Mouse (Mus musculus) hindbrain, embryonic 13.5 days (tissue): Measurements from ENCODE around the gene Pim2. TPM values are rescaled to one million over a fixed set of nuclear protein-coding genes. Genes with fewer than 3 reads are reported as not detected.

Source experiments
- ATAC-seq: fragments of 200-750 bp; cut with Nextera tagmentation; 2 replicates; pipeline ENCODE4 v1.8.0; 2017; ENCODE audit warnings: moderate TSS enrichment; ENCODE audit not compliant: low FRiP score
- H3K27ac ChIP-seq: fragments of 300-500 bp; sonication (generic); 2 replicates; pipeline ENCODE4 v1.5.1; 2015; ENCODE audit warnings: inconsistent platforms, mild to moderate bottlenecking, moderate library complexity
- H3K27me3 ChIP-seq: fragments of 300-500 bp; sonication (generic); 2 replicates; pipeline ENCODE4 v1.6.1; 2015; ENCODE audit warnings: mild to moderate bottlenecking, inconsistent platforms
- H3K36me3 ChIP-seq: fragments of 300-500 bp; sonication (generic); 2 replicates; pipeline ENCODE4 v1.6.1; 2015; ENCODE audit warnings: mild to moderate bottlenecking, inconsistent platforms
- H3K4me1 ChIP-seq: fragments of 300-500 bp; sonication (generic); replicated peaks from 2 replicates; pipeline ENCODE4 v1.6.1; 2015; ENCODE audit warnings: inconsistent platforms
- H3K4me2 ChIP-seq: fragments of 300-500 bp; sonication (generic); 2 replicates; pipeline ENCODE4 v1.6.1; 2015; ENCODE audit warnings: inconsistent platforms, mild to moderate bottlenecking, moderate library complexity
- H3K4me3 ChIP-seq: fragments of 300-500 bp; sonication (generic); 2 replicates; pipeline ENCODE4 v1.5.1; 2015; ENCODE audit warnings: mild to moderate bottlenecking, inconsistent platforms
- H3K9ac ChIP-seq: fragments of 300-500 bp; sonication (generic); 2 replicates; pipeline ENCODE4 v1.6.1; 2015; ENCODE audit warnings: mild to moderate bottlenecking, inconsistent platforms
- H3K9me3 ChIP-seq: fragments of 300-500 bp; sonication (generic); 2 replicates; pipeline ENCODE4 v1.6.1; 2016; ENCODE audit warnings: inconsistent platforms
- WGBS: fragments of 180-500 bp; shearing (Covaris S2); methylation state at CpG from one replicate; pipeline ENCODE4 v1.1.7; 2015; 5-methylcytosine and 5-hydroxymethylcytosine counted together
- polyA plus RNA-seq: library from polyadenylated mRNA; unstranded; fragments of >200 nt; fragmentation: Nextera tagmentation; extraction: Ambion mirVana; gene quantifications from 2 replicates; pipeline ENCODE4 v1.2.1, GENCODE M21; 2015

The Pim2 gene
- 16.0 and 18.7 TPM in 2 replicates for polyA plus RNA-seq

- Histone ChIP-seq H3K4me2 (peak within 1 kb of the TSS; percentile 71), H3K4me1 (peaks cover 19% of the 10 kb centered on the region), H3K27me3 (no peaks in the 10 kb centered on the region), H3K36me3 (peaks cover 19% of the 10 kb centered on the region), H3K9ac (peak within 1 kb of the TSS; percentile 72), H3K9me3 (no peaks in the 10 kb centered on the region), H3K4me3 (peak within 1 kb of the TSS; percentile 50), H3K27ac (peak within 1 kb of the TSS; percentile 76)
- 27% methylated on average over 37 of the region's 38 CpGs for WGBS
- peak; percentile 92 for ATAC-seq
Observed at GRCm38 (mm10) chrX:7878007-7878419, at the start of gene Pim2. Gene Pim2, plus strand, starts transcription at chrX:7878262.

GRCm38 (mm10) chrX:7837146-7837545, 40.9 kb upstream of the Pim2 start:
- H3K4me2 ChIP-seq = no peak overlapping the region
- no peak overlapping the region for H3K9ac ChIP-seq
- H3K4me3 ChIP-seq = no peak overlapping the region
- no peaks in the 10 kb centered on the region for H3K36me3 ChIP-seq
- H3K9me3 ChIP-seq = no peaks in the 10 kb centered on the region
- ATAC-seq = no peak
- H3K27ac ChIP-seq = no peak overlapping the region
- H3K4me1 ChIP-seq = no peaks in the 10 kb centered on the region
- no peaks in the 10 kb centered on the region for H3K27me3 ChIP-seq
- WGBS = 88% methylated on average over 1 of the region's 1 CpGs

GRCm38 (mm10) chrX:7840842-7841162, 37.3 kb upstream of the Pim2 start:
- Histone ChIP-seq H3K27ac (peak overlapping the region; percentile 18; the same call in 1 of the 2 replicates), H3K36me3 (no peaks in the 10 kb centered on the region)
- WGBS = 18% methylated on average over 7 of the region's 7 CpGs

GRCm38 (mm10) chrX:7841163-7842162, 36.6 kb upstream of the Pim2 start, which contains the start of gene Otud5:
Gene Otud5, plus strand, starts transcription at chrX:7841364.
- peak within 1 kb of the TSS; percentile 87 for H3K9ac ChIP-seq
- 19% methylated on average over 63 of the region's 74 CpGs for WGBS

More at GRCm38 (mm10) chrX:7840842-7841162, 37.3 kb upstream of the Pim2 start:
- H3K4me3 ChIP-seq = peak overlapping the region; percentile 74; the same call in 1 of the 2 replicates
- H3K27me3 ChIP-seq = no peaks in the 10 kb centered on the region
- no peak overlapping the region for H3K9ac ChIP-seq
- ATAC-seq = no peak
- H3K4me2 ChIP-seq = peak overlapping the region; percentile 47
- H3K4me1 ChIP-seq = peaks cover 29% of the 10 kb centered on the region
- H3K9me3 ChIP-seq = no peaks in the 10 kb centered on the region

GRCm38 (mm10) chrX:7842318-7842717, 35.7 kb upstream of the Pim2 start:
- WGBS = 21% methylated on average over 32 of the region's 42 CpGs
- ATAC-seq = no peak
- Histone ChIP-seq H3K4me2 (peak overlapping the region; percentile 74), H3K4me1 (peaks cover 29% of the 10 kb centered on the region), H3K27me3 (no peaks in the 10 kb centered on the region), H3K36me3 (no peaks in the 10 kb centered on the region), H3K9ac (peak overlapping the region; percentile 87), H3K27ac (peak overlapping the region; percentile 90), H3K4me3 (peak overlapping the region; percentile 74), H3K9me3 (no peaks in the 10 kb centered on the region)

More at GRCm38 (mm10) chrX:7841163-7842162, 36.6 kb upstream of the Pim2 start, which contains the start of gene Otud5:
- no peaks in the 10 kb centered on the region for H3K36me3 ChIP-seq
- H3K4me2 ChIP-seq = peak within 1 kb of the TSS; percentile 74
- no peaks in the 10 kb centered on the region for H3K9me3 ChIP-seq
- ATAC-seq = peak; percentile 98
- H3K4me1 ChIP-seq = peaks cover 29% of the 10 kb centered on the region
- H3K27ac ChIP-seq = peak within 1 kb of the TSS; percentile 90
- peak within 1 kb of the TSS; percentile 74 for H3K4me3 ChIP-seq
- H3K27me3 ChIP-seq = no peaks in the 10 kb centered on the region

- H3K9me3 ChIP-seq = no peaks in the 10 kb centered on the region
- 59% methylated on average over 2 of the region's 2 CpGs for WGBS
- H3K4me1 ChIP-seq = peaks cover 28% of the 10 kb centered on the region
- H3K27me3 ChIP-seq = no peaks in the 10 kb centered on the region
- H3K4me2 ChIP-seq = no peak overlapping the region
- H3K36me3 ChIP-seq = peaks cover 4% of the 10 kb centered on the region; the same call in 1 of the 2 replicates
- peak; percentile 61 for ATAC-seq
- no peak overlapping the region for H3K9ac ChIP-seq
- no peak overlapping the region for H3K27ac ChIP-seq
- H3K4me3 ChIP-seq = no peak overlapping the region
Observed at GRCm38 (mm10) chrX:7847845-7848244, 30.2 kb upstream of the Pim2 start.

GRCm38 (mm10) chrX:7854578-7854977, 23.5 kb upstream of the Pim2 start:
- Histone ChIP-seq H3K9ac (no peak overlapping the region), H3K4me3 (no peak overlapping the region), H3K27me3 (no peaks in the 10 kb centered on the region), H3K4me1 (no peaks in the 10 kb centered on the region), H3K36me3 (peaks cover 11% of the 10 kb centered on the region), H3K4me2 (no peak overlapping the region), H3K27ac (no peak overlapping the region), H3K9me3 (no peaks in the 10 kb centered on the region)
- no peak for ATAC-seq
- WGBS = 44% methylated on average over 2 of the region's 2 CpGs

GRCm38 (mm10) chrX:7859191-7859753, 18.8 kb upstream of the Pim2 start:
- ATAC-seq = no peak
- Histone ChIP-seq H3K4me3 (no peak overlapping the region), H3K9ac (no peak overlapping the region), H3K27me3 (no peaks in the 10 kb centered on the region), H3K36me3 (peaks cover 10% of the 10 kb centered on the region), H3K27ac (no peak overlapping the region), H3K4me2 (no peak overlapping the region), H3K4me1 (no peaks in the 10 kb centered on the region), H3K9me3 (no peaks in the 10 kb centered on the region)
- 84% methylated on average over 3 of the region's 3 CpGs for WGBS

- no peak overlapping the region for H3K9ac ChIP-seq
- 74% methylated on average over 1 of the region's 1 CpGs for WGBS
- no peak overlapping the region for H3K4me3 ChIP-seq
- no peaks in the 10 kb centered on the region for H3K27me3 ChIP-seq
- peaks cover 14% of the 10 kb centered on the region for H3K36me3 ChIP-seq
- ATAC-seq = no peak
- H3K9me3 ChIP-seq = no peaks in the 10 kb centered on the region
- H3K27ac ChIP-seq = no peak overlapping the region
- H3K4me1 ChIP-seq = no peaks in the 10 kb centered on the region
- no peak overlapping the region for H3K4me2 ChIP-seq
Observed at GRCm38 (mm10) chrX:7863181-7863580, 14.9 kb upstream of the Pim2 start.

GRCm38 (mm10) chrX:7864551-7864950, 13.5 kb upstream of the Pim2 start:
- H3K27me3 ChIP-seq = no peaks in the 10 kb centered on the region
- H3K4me2 ChIP-seq = no peak overlapping the region
- no peaks in the 10 kb centered on the region for H3K9me3 ChIP-seq
- H3K36me3 ChIP-seq = peaks cover 11% of the 10 kb centered on the region
- H3K4me1 ChIP-seq = no peaks in the 10 kb centered on the region
- H3K4me3 ChIP-seq = no peak overlapping the region
- no peak overlapping the region for H3K27ac ChIP-seq
- no peak for ATAC-seq
- 79% methylated on average over 3 of the region's 3 CpGs for WGBS
- H3K9ac ChIP-seq = no peak overlapping the region

- Histone ChIP-seq H3K9me3 (no peaks in the 10 kb centered on the region), H3K9ac (no peak overlapping the region), H3K4me3 (no peak overlapping the region), H3K27me3 (no peaks in the 10 kb centered on the region), H3K4me2 (no peak overlapping the region), H3K4me1 (no peaks in the 10 kb centered on the region), H3K27ac (no peak overlapping the region), H3K36me3 (peaks cover 7% of the 10 kb centered on the region)
- 66% methylated on average over 2 of the region's 2 CpGs for WGBS
- no peak for ATAC-seq
Observed at GRCm38 (mm10) chrX:7865343-7865742, 12.7 kb upstream of the Pim2 start.

- no peaks in the 10 kb centered on the region for H3K4me1 ChIP-seq
- 70% methylated on average over 2 of the region's 2 CpGs for WGBS
- no peaks in the 10 kb centered on the region for H3K9me3 ChIP-seq
- no peak overlapping the region for H3K27ac ChIP-seq
- no peaks in the 10 kb centered on the region for H3K27me3 ChIP-seq
- peaks cover 7% of the 10 kb centered on the region for H3K36me3 ChIP-seq
- H3K9ac ChIP-seq = no peak overlapping the region
- H3K4me2 ChIP-seq = no peak overlapping the region
- H3K4me3 ChIP-seq = no peak overlapping the region
- ATAC-seq = no peak
Observed at GRCm38 (mm10) chrX:7865786-7866185, 12.3 kb upstream of the Pim2 start.
